Mouse (Mus musculus) liver, adult 2 months (tissue): ENCODE results near the gene Cnot8. TPM values are rescaled to one million over a fixed set of nuclear protein-coding genes. Genes with fewer than 3 reads are reported as not detected.

ENCODE experiments used
- DNase-seq: peaks from one replicate; pipeline ENCODE4 v3.0.0-alpha.2; 2011; ENCODE audit warnings: low read depth, low spot score; ENCODE audit errors: extremely low read depth
- H3K27ac ChIP-seq: fragments of 200-500 bp; replicated peaks from 2 replicates; pipeline ENCODE4 v1.5.1; 2012; ENCODE audit warnings: low read depth, mild to moderate bottlenecking, control low read depth, inconsistent platforms, low read length; ENCODE audit not compliant: insufficient read depth
- H3K27me3 ChIP-seq: fragments of 200-500 bp; 2 replicates; pipeline ENCODE4 v1.6.1; 2012; ENCODE audit warnings: mild to moderate bottlenecking, moderate library complexity, low read length, inconsistent platforms; ENCODE audit not compliant: control insufficient read depth, insufficient read depth
- H3K36me3 ChIP-seq: fragments of 200-500 bp; 2 replicates; pipeline ENCODE4 v1.6.1; 2012; ENCODE audit warnings: low read length, inconsistent platforms; ENCODE audit not compliant: control insufficient read depth, insufficient read depth
- H3K4me1 ChIP-seq: fragments of 200-500 bp; 2 replicates; pipeline ENCODE4 v1.6.1; 2011; ENCODE audit warnings: low read length; ENCODE audit not compliant: control insufficient read depth, insufficient read depth
- H3K4me3 ChIP-seq: fragments of 200-500 bp; 2 replicates; pipeline ENCODE4 v1.5.1; 2011; ENCODE audit warnings: low read depth, mild to moderate bottlenecking, control low read depth, low read length, moderate library complexity; ENCODE audit not compliant: insufficient read depth
- H3K79me2 ChIP-seq: fragments of 200-500 bp; 2 replicates; pipeline ENCODE4 v1.6.1; 2012; ENCODE audit warnings: inconsistent platforms, mild to moderate bottlenecking, low read length, moderate library complexity; ENCODE audit not compliant: control insufficient read depth, insufficient read depth
- H3K9ac ChIP-seq: fragments of 200-500 bp; 2 replicates; pipeline ENCODE4 v1.6.1; 2012; ENCODE audit warnings: low read depth, mild to moderate bottlenecking, control low read depth, inconsistent platforms, low read length
- CTCF ChIP-seq: fragments of 200-500 bp; IDR thresholded peaks from 2 replicates; pipeline ENCODE4 v1.5.1; 2011; ENCODE audit warnings: low read depth, low read length, control low read depth
- POLR2A ChIP-seq: fragments of 200-500 bp; IDR thresholded peaks from 2 replicates; pipeline ENCODE4 v1.6.1; 2011; ENCODE audit warnings: low read length, control low read depth; ENCODE audit not compliant: insufficient read depth; ENCODE audit errors: extremely low read depth
- WGBS: fragments of 180-500 bp; shearing (Covaris S2); methylation state at CpG from one replicate; pipeline ENCODE4 v1.1.7; 2018; 5-methylcytosine and 5-hydroxymethylcytosine counted together
- polyA plus RNA-seq: library from polyadenylated mRNA; depleted of rRNA; stranded (reverse); fragments of >200 nt; gene quantifications from 2 replicates; pipeline ENCODE4 v1.2.3, GENCODE M21; 2012
- total RNA-seq: library from RNA; depleted of rRNA; stranded (reverse); fragments of >200 nt; gene quantifications from 2 replicates; pipeline ENCODE4 v1.2.3, GENCODE M21; 2014

Gene Cnot8
- total and polyA plus RNA-seq, 2 experiments: 40.2 to 48.0 TPM

GRCm38 (mm10) chr11:58107664-58108337 is 3.8 kb downstream of the Cnot8 start:
- H3K4me1 ChIP-seq: peaks cover 12% of the 10 kb centered on the region
- H3K27ac ChIP-seq: no peak overlapping the region
- H3K36me3 ChIP-seq: peaks cover 19% of the 10 kb centered on the region
- 90% methylated on average over 4 of the region's 4 CpGs for WGBS
- no peak for DNase-seq
- H3K27me3 ChIP-seq: no peaks in the 10 kb centered on the region
- TF ChIP-seq CTCF (no peak), POLR2A (no peak)
- no peak overlapping the region for H3K4me3 ChIP-seq
- peaks cover 23% of the 10 kb centered on the region; the same call in 1 of the 2 replicates for H3K79me2 ChIP-seq
- no peak overlapping the region for H3K9ac ChIP-seq

GRCm38 (mm10) chr11:58116560-58116959 is 12.6 kb downstream of the Cnot8 start:
- Histone ChIP-seq H3K36me3 (peaks cover 57% of the 10 kb centered on the region), H3K4me1 (no peaks in the 10 kb centered on the region), H3K27ac (no peak overlapping the region), H3K27me3 (no peaks in the 10 kb centered on the region), H3K9ac (no peak overlapping the region), H3K4me3 (no peak overlapping the region), H3K79me2 (no peaks in the 10 kb centered on the region)
- 75% methylated on average over 1 of the region's 1 CpGs for WGBS
- no peak for DNase-seq
- TF ChIP-seq CTCF (no peak), POLR2A (no peak)

- H3K27ac ChIP-seq: no peak overlapping the region
- H3K4me3 ChIP-seq: no peak overlapping the region
- H3K79me2 ChIP-seq: no peaks in the 10 kb centered on the region
- no peak overlapping the region for H3K9ac ChIP-seq
- DNase-seq: no peak
- peaks cover 55% of the 10 kb centered on the region for H3K36me3 ChIP-seq
- no peaks in the 10 kb centered on the region for H3K4me1 ChIP-seq
- WGBS: 89% methylated on average over 10 of the region's 10 CpGs
- TF ChIP-seq POLR2A: no peak
- no peak for TF ChIP-seq CTCF
- no peaks in the 10 kb centered on the region for H3K27me3 ChIP-seq
Measured at GRCm38 (mm10) chr11:58117044-58117652, 13.2 kb downstream of the Cnot8 start.

GRCm38 (mm10) chr11:58120655-58121054 is 16.7 kb downstream of the Cnot8 start:
- H3K9ac ChIP-seq: no peak overlapping the region
- no peaks in the 10 kb centered on the region for H3K4me1 ChIP-seq
- H3K27ac ChIP-seq: no peak overlapping the region
- H3K79me2 ChIP-seq: no peaks in the 10 kb centered on the region
- TF ChIP-seq CTCF (no peak), POLR2A (no peak)
- no peaks in the 10 kb centered on the region for H3K27me3 ChIP-seq
- WGBS: 96% methylated on average over 3 of the region's 3 CpGs
- no peak overlapping the region for H3K4me3 ChIP-seq
- no peak for DNase-seq
- peaks cover 34% of the 10 kb centered on the region for H3K36me3 ChIP-seq

- Histone ChIP-seq H3K4me3 (no peak overlapping the region), H3K27ac (no peak overlapping the region), H3K9ac (no peak overlapping the region), H3K79me2 (no peaks in the 10 kb centered on the region), H3K27me3 (no peaks in the 10 kb centered on the region), H3K4me1 (no peaks in the 10 kb centered on the region), H3K36me3 (peaks cover 28% of the 10 kb centered on the region)
- no peak for TF ChIP-seq CTCF
- TF ChIP-seq POLR2A: no peak
- WGBS: 88% methylated on average over 9 of the region's 9 CpGs
- no peak for DNase-seq
Measured at GRCm38 (mm10) chr11:58121351-58121750, 17.4 kb downstream of the Cnot8 start.

DNA sequence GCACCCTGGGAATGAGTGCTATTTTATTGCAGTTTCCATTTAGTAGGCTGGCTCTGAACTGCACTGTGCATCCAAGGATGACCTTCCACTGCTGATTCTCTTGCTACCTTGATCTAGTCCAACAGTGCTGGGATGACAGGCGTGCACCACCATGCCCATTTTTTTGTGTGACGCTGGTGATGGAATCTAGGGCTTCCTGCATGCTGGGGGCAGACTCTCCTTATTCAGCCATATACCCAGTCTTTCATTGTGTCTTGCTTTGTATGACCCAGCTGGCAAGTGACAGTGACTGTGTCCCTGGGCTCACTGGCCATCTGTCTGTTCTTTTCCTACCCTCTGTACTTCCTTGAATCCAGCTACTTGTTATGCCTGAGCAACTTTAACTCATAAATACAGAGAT is 19.8 kb downstream of the Cnot8 start:
- Histone ChIP-seq H3K36me3 (peaks cover 21% of the 10 kb centered on the region; the same call in 1 of the 2 replicates), H3K27me3 (no peaks in the 10 kb centered on the region), H3K27ac (no peak overlapping the region), H3K4me1 (peaks cover 7% of the 10 kb centered on the region), H3K79me2 (no peaks in the 10 kb centered on the region), H3K9ac (no peak overlapping the region), H3K4me3 (no peak overlapping the region)
- TF ChIP-seq POLR2A: no peak
- no peak for TF ChIP-seq CTCF
- DNase-seq: no peak
- WGBS: 92% methylated on average over 2 of the region's 2 CpGs
